Mouse (Mus musculus): ENCODE measurements around the gene Ugt1a6a. TPM values are rescaled to one million over a fixed set of nuclear protein-coding genes. Genes with fewer than 3 reads are reported as not detected.

The Ugt1a6a gene
- polyA plus RNA-seq, 1 experiment from 2014 or later, result 0.16 TPM

DNA sequence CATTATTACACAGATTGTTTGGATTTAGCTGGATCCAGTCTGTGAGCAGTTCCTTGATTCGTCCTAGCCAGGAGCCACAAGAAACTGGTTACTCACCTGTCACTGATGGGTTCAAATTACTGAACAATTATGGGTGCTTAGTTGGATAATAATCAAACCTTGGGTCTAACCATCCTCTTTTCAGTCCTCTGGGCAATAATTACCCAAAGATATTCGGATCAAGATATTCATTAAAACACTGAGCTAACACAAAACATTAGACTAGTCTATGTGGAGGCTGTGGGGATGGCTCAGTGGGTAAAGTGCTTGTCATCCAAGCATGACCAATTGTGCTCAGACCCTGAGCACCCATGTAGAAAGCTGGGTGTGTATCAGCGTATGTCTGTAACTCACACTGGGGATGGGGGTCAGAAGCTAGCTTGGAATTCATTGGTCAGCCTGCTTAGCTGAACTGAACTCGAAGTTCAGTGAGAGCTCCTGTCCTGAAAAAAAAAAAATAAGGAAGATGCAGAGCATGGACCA is 101.3 kb downstream of the Ugt1a6a start:
- Histone ChIP-seq H3K9me3 (replicated peaks) (peaks cover 91% of the 10 kb centered on the region), H3K4me3 (no peak overlapping the region), H3K27ac (no peak overlapping the region), H3K36me3 (no peaks in the 10 kb centered on the region), H3K4me1 (no peaks in the 10 kb centered on the region), H3K27me3 (ENCODE audit: low read depth, poor library complexity, severe bottlenecking) (no peaks in the 10 kb centered on the region)
- no peak for DNase-seq (ENCODE audit: low spot score)
- 71% methylated on average over 4 of the region's 4 CpGs for WGBS

DNA sequence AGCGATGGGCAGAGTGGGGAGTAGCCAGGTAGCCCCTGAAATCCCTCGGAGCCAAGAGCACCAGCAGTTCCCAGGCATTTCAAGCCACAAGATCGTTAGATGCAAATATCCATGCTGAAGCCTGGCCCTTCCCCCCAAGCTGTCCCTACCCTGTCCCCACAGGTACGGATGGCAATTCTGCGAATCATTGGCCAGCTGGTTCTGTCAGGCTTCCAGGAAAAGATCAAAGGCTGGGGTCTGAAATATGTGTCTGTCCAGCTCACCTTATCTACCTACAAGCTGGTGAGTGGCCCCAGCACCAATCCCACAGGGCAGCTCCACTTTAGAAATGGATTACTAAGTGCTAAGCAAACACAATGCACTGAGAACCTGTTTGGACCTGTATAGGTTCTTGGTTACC is 102.7 kb downstream of the Ugt1a6a start:
- 79% methylated on average over 5 of the region's 5 CpGs for WGBS

DNA sequence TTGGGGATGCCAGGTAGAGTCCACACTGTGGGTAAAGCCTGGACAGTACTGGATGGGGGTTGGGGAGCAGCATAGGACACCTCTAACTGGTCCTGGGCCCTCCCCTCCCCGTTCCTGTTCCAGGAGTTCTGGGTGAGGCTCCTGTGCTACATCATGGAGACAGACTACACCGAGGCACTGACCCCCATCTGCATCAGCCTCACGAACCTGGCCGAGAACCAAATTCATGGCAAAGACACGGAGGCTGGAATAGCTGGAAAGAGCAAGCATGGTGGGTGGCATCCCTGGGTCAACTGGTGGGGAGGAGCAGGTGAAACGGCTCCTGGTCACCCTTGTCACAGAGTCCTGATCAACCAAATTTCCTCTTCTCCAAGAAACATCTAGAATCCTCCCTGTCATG is 104.2 kb downstream of the Ugt1a6a start:
- no peaks in the 10 kb centered on the region for H3K36me3 ChIP-seq
- H3K4me3 ChIP-seq, result no peak overlapping the region
- H3K27me3 ChIP-seq (ENCODE audit: low read depth, poor library complexity, severe bottlenecking), result no peaks in the 10 kb centered on the region
- no peaks in the 10 kb centered on the region for H3K4me1 ChIP-seq
- H3K9me3 ChIP-seq (replicated peaks), result peaks cover 85% of the 10 kb centered on the region
- 83% methylated on average over 6 of the region's 6 CpGs for WGBS
- H3K27ac ChIP-seq, result no peak overlapping the region
- DNase-seq (ENCODE audit: low spot score), result no peak

More for the DNA sequence above, 102.7 kb downstream of the Ugt1a6a start:
- no peaks in the 10 kb centered on the region for H3K4me1 ChIP-seq
- H3K4me3 ChIP-seq, result no peak overlapping the region
- H3K9me3 ChIP-seq (replicated peaks), result peaks cover 87% of the 10 kb centered on the region
- no peaks in the 10 kb centered on the region for H3K27me3 ChIP-seq (ENCODE audit: low read depth, poor library complexity, severe bottlenecking)
- DNase-seq (ENCODE audit: low spot score), result no peak
- H3K27ac ChIP-seq, result no peak overlapping the region
- no peaks in the 10 kb centered on the region for H3K36me3 ChIP-seq

DNA sequence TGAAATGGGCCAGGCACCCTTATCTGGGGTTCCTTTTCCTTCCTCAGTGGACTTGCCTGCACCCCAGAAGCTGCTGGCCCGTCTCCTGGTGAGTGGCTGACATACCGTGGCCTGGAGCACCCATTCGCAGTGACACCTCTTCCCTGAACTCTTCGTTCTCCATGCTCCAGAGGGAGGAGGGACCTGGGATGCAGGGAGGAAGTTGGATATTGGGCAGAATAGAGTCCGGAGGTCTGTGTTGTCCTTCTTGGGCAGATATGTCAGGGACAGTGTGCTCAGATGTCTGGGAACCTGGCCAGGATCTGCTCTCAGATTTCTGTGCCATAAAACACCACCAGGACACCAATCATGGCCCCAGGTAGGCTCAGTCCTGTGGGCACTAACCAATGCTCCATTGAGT is 105.5 kb downstream of the Ugt1a6a start:
- Histone ChIP-seq H3K36me3 (no peaks in the 10 kb centered on the region), H3K9me3 (replicated peaks) (peaks cover 85% of the 10 kb centered on the region), H3K27me3 (ENCODE audit: low read depth, poor library complexity, severe bottlenecking) (no peaks in the 10 kb centered on the region), H3K27ac (no peak overlapping the region), H3K4me1 (no peaks in the 10 kb centered on the region), H3K4me3 (no peak overlapping the region)
- 77% methylated on average over 5 of the region's 5 CpGs for WGBS
- no peak for DNase-seq (ENCODE audit: low spot score)

DNA sequence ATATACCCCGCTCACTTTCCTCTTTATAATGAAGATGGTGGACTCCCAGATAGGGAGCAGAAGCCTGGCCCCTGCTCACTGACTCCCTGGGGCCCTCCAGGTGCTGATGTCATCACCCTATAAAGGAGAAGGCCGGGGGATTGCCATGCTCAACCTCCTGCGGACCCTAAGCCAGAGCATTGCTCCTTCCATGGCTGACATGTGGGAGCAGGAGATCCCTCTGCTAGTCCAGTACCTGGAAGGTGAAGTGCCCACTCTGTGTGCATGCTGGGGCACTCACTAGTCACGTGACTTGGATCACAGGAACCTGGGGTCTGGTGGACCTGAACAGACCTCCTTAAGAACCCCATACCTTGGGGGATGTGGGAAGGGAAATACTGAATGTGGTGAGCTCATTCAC is 106.0 kb downstream of the Ugt1a6a start:
- H3K4me3 ChIP-seq, result no peak overlapping the region
- H3K36me3 ChIP-seq, result no peaks in the 10 kb centered on the region

DNA sequence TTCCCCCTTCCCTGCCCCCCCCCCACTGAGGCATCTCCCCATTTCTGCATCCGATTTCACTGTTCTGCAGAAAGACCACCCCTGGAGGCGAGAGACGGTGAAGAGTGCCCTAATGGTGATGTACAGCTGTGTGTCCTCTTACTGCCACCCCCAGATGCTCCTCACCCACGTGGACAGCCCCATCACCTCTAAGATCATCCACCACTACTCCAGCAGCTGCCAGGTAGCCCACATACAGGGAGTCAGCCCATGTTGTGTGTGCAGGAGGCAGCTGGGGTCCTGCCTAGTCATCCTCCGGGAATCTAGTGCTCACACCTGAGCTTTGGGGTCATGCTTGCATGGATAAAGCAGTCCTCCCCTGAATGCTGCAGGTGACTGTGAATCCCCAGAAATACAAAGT is 109.3 kb downstream of the Ugt1a6a start:
- H3K4me3 ChIP-seq, result no peak overlapping the region
- H3K9me3 ChIP-seq (replicated peaks), result peaks cover 81% of the 10 kb centered on the region
- H3K4me1 ChIP-seq, result no peaks in the 10 kb centered on the region
- H3K27me3 ChIP-seq (ENCODE audit: low read depth, poor library complexity, severe bottlenecking), result no peaks in the 10 kb centered on the region
- DNase-seq (ENCODE audit: low spot score), result no peak
- no peak overlapping the region for H3K27ac ChIP-seq
- no peaks in the 10 kb centered on the region for H3K36me3 ChIP-seq
- 69% methylated on average over 5 of the region's 5 CpGs for WGBS

More for the DNA sequence above, 106.0 kb downstream of the Ugt1a6a start:
- Histone ChIP-seq H3K9me3 (replicated peaks) (peaks cover 84% of the 10 kb centered on the region), H3K27ac (no peak overlapping the region), H3K4me1 (no peaks in the 10 kb centered on the region), H3K27me3 (ENCODE audit: low read depth, poor library complexity, severe bottlenecking) (no peaks in the 10 kb centered on the region)
- WGBS, result 82% methylated on average over 4 of the region's 4 CpGs
- no peak for DNase-seq (ENCODE audit: low spot score)

DNA sequence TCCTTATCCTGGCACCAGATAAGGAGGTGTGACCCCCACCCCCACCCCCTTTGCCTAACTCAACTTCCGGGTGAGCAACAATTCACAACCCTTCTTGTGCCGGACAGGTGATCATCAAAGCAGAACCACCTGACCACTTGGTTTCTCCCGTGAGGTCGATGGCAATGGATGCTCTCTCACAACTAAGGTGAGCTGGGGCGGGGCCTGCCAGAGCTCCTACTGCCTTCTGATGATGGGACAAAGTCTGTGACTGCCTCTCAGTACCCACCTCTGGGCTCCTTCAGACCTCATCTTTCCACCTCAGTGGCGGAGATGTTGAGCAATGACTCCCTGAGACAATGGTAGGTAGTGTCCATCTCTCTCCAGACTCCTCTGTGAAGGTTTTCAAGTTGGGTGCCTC is 111.3 kb downstream of the Ugt1a6a start:
- Histone ChIP-seq H3K27me3 (ENCODE audit: low read depth, poor library complexity, severe bottlenecking) (no peaks in the 10 kb centered on the region), H3K4me1 (no peaks in the 10 kb centered on the region), H3K4me3 (no peak overlapping the region), H3K27ac (no peak overlapping the region), H3K9me3 (replicated peaks) (peaks cover 82% of the 10 kb centered on the region), H3K36me3 (no peaks in the 10 kb centered on the region)
- no peak for DNase-seq (ENCODE audit: low spot score)
- 78% methylated on average over 6 of the region's 6 CpGs for WGBS

DNA sequence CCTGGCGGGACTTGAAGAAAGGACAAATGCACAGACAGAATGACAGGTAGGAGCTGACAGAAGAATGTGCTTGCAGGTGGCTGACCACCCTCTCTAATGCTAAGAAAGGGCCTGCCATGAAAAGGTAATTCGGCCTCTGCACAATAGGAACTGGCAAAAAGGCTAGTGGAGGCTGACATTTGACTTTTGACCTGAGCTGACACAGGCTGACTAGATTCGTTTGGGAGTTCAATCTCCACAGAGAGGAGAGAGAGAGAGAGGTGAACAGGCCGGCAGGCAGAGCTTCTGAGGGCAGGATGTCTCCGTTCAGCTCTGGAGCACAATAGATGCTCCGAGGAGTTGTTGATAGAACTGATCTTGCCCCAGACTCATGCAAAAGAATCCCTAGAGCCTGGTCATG is 111.8 kb downstream of the Ugt1a6a start:
- 55% methylated on average over 6 of the region's 6 CpGs for WGBS
- Histone ChIP-seq H3K27ac (no peak overlapping the region), H3K9me3 (replicated peaks) (peaks cover 81% of the 10 kb centered on the region), H3K36me3 (no peaks in the 10 kb centered on the region), H3K4me1 (no peaks in the 10 kb centered on the region), H3K27me3 (ENCODE audit: low read depth, poor library complexity, severe bottlenecking) (no peaks in the 10 kb centered on the region), H3K4me3 (no peak overlapping the region)
- DNase-seq (ENCODE audit: low spot score), result no peak

DNA sequence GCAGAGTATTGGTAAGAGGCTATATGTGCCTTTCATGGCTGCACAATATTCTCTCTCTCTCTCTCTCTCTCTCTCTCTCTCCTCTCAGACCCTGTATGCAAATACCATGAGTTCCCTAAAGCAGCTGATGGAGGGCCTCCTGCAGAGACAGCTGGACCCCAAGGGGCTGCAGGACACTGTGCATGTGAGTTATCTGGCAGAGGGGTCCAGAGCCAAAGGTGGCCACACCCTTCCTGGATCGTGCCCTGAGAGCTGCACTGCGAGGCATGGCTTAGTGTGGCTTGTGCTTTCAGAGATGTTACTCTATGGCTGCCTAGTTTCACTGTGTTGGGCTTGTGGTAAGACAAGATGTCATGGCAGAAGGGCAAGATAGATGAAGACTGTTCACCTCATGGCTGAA is 113.1 kb downstream of the Ugt1a6a start:
- H3K4me3 ChIP-seq, result no peak overlapping the region
- no peaks in the 10 kb centered on the region for H3K36me3 ChIP-seq
- H3K4me1 ChIP-seq, result no peaks in the 10 kb centered on the region
- WGBS, result 44% methylated on average over 2 of the region's 2 CpGs
- DNase-seq (ENCODE audit: low spot score), result no peak
- H3K27ac ChIP-seq, result no peak overlapping the region
- peaks cover 78% of the 10 kb centered on the region for H3K9me3 ChIP-seq (replicated peaks)
- H3K27me3 ChIP-seq (ENCODE audit: low read depth, poor library complexity, severe bottlenecking), result no peaks in the 10 kb centered on the region

DNA sequence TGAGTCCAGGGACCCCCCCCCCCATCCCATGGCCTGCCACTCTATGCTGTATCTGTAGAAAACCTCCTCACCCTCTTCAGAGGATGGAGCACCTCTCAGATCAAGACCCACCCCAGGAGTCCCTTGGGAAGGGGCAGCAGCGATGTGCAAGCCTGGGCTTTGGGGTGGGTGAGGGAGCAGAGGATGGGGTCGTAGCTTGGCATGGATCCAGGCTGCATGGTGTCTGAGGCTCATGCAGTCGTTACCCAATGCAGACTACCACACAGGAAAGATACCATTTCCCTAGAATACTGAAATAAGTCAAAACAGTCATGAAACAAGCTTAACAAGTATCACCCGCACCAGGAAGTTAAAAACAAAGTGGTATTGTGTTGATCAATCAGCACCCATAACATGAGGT is 114.0 kb downstream of the Ugt1a6a start:
- no peak for DNase-seq (ENCODE audit: low spot score)
- Histone ChIP-seq H3K36me3 (no peaks in the 10 kb centered on the region), H3K4me1 (no peaks in the 10 kb centered on the region), H3K27me3 (ENCODE audit: low read depth, poor library complexity, severe bottlenecking) (no peaks in the 10 kb centered on the region), H3K9me3 (replicated peaks) (peaks cover 81% of the 10 kb centered on the region), H3K4me3 (no peak overlapping the region), H3K27ac (no peak overlapping the region)
- 76% methylated on average over 4 of the region's 4 CpGs for WGBS

DNA sequence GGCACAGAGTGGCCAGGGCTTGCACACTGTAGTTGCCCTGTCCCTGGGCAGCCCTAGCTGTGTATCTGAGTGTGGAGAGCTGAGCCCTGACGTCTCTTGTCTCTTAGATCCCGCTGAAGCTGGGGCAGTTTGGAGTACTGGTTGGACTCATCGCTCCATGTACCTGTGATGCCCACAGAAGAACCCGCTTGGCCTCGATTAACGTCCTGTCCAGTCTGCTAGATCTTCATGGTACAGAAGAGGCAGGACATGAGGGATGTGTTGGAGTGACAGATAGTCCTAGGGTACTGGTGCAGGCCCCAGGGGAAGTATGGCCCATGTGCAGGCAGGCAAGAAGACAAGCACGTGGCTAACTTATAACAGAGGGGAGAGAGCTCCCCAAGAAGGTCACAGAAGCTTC is 115.0 kb downstream of the Ugt1a6a start:
- H3K9me3 ChIP-seq (replicated peaks), result peaks cover 81% of the 10 kb centered on the region
- no peak for DNase-seq (ENCODE audit: low spot score)
- no peaks in the 10 kb centered on the region for H3K36me3 ChIP-seq
- no peaks in the 10 kb centered on the region for H3K27me3 ChIP-seq (ENCODE audit: low read depth, poor library complexity, severe bottlenecking)
- no peak overlapping the region for H3K4me3 ChIP-seq
- WGBS, result 83% methylated on average over 7 of the region's 7 CpGs
- H3K27ac ChIP-seq, result no peak overlapping the region
- no peaks in the 10 kb centered on the region for H3K4me1 ChIP-seq

DNA sequence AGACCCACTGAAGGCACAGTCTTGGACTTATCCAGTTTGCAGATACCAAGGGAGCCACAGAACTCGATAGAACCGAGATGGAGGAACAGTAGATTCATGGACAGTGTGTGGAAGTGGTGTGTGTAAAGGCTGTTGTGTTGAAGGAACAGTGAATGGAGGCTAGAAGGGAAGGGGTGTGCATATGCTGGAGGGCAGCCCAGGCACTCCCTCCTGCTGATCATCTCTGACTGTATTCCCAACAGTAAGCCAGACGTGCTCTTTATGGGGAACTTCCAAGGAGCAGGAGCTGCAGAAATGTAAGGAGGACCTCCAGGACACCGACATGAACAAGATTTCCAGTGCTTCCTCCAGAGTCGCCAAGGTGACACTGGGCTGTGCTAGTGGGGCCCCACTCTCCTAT is 115.4 kb downstream of the Ugt1a6a start:
- H3K27ac ChIP-seq, result no peak overlapping the region
- H3K4me3 ChIP-seq, result no peak overlapping the region
- 84% methylated on average over 5 of the region's 5 CpGs for WGBS
- H3K4me1 ChIP-seq, result no peaks in the 10 kb centered on the region
- no peaks in the 10 kb centered on the region for H3K36me3 ChIP-seq
- H3K9me3 ChIP-seq (replicated peaks), result peaks cover 81% of the 10 kb centered on the region
- no peak for DNase-seq (ENCODE audit: low spot score)
- H3K27me3 ChIP-seq (ENCODE audit: low read depth, poor library complexity, severe bottlenecking), result no peaks in the 10 kb centered on the region

DNA sequence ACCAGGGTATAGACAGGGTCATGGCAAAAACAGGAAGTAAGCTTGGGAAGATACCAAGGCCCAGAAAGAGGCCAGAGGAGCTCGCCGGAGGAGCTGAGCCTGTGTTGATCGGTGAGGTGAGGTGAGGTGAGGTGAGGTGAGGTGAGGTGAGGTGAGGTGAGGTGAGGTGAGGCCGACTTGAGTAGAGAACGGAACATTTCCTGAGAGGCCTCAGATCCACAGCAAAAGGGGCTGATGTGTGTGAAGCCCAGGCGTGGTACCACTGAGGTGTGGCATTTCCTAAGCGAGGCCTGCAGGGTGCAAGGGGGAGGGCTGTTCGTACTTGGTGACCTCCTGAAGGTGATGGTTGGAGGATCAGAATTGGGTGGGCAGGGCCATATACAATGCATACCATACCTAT is 118.5 kb downstream of the Ugt1a6a start:
- peaks cover 88% of the 10 kb centered on the region for H3K9me3 ChIP-seq (replicated peaks)
- no peak overlapping the region for H3K4me3 ChIP-seq
- H3K4me1 ChIP-seq, result no peaks in the 10 kb centered on the region
- H3K36me3 ChIP-seq, result no peaks in the 10 kb centered on the region
- 74% methylated on average over 8 of the region's 8 CpGs for WGBS
- no peak overlapping the region for H3K27ac ChIP-seq
- no peak for DNase-seq (ENCODE audit: low spot score)
- no peaks in the 10 kb centered on the region for H3K27me3 ChIP-seq (ENCODE audit: low read depth, poor library complexity, severe bottlenecking)

DNA sequence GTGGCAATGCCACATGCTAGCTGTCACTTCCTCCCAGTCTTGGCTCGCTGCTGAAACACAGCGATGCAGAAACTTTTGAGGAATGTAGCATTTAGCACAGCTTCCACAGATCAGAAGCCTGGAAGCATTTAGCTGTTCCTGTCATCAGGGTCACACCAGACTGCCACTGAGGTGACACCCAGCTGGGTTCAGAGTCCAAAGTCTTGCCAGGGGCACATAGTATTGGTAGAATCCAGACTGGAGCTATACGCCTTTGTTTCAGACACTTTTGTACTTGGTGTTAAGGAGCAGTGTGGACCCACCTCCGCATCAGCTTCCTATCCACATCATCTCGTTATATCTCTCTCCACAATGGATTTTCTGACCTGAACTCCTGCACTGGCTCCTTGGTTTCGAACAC is 118.9 kb downstream of the Ugt1a6a start:
- Histone ChIP-seq H3K27ac (no peak overlapping the region), H3K4me1 (no peaks in the 10 kb centered on the region), H3K27me3 (ENCODE audit: low read depth, poor library complexity, severe bottlenecking) (no peaks in the 10 kb centered on the region), H3K4me3 (no peak overlapping the region), H3K36me3 (no peaks in the 10 kb centered on the region), H3K9me3 (replicated peaks) (peaks cover 88% of the 10 kb centered on the region)
- WGBS, result 78% methylated on average over 6 of the region's 6 CpGs
- no peak for DNase-seq (ENCODE audit: low spot score)

Data from limb, embryonic 10.5 days (tissue).